Mouse (Mus musculus): Measurements from ENCODE around the gene Lyz2.

DNA sequence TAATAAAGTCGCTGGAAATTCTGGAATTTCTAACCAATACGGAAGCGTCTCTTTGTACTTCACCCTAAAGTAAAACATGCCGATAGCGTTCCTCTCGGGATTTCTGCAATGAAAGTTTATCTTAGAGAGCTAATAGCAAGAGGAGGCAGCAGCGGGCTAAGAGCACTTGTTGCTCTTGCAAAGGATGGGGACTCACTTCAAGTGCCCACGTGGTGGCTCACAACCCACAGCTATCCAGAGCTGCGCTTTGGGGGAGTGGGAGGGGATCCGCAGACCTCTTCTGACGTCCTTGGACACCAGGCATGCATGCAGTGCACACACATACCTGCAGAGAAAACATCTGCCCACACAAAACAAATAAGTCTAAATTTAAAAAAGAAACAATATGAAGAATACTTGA lies 46.3 kb downstream of the Lyz2 start:
- no peak for TF ChIP-seq CTCF (IDR thresholded peaks at IDR 0.05; ENCODE audit: insufficient read depth, low read length)
- TF ChIP-seq POLR2A (IDR thresholded peaks at IDR 0.05; ENCODE audit: borderline replicate concordance, extremely low read depth, low read depth, low read length), result no peak
